Mouse (Mus musculus): ENCODE results near the gene Traf2.

Gene Traf2

DNA sequence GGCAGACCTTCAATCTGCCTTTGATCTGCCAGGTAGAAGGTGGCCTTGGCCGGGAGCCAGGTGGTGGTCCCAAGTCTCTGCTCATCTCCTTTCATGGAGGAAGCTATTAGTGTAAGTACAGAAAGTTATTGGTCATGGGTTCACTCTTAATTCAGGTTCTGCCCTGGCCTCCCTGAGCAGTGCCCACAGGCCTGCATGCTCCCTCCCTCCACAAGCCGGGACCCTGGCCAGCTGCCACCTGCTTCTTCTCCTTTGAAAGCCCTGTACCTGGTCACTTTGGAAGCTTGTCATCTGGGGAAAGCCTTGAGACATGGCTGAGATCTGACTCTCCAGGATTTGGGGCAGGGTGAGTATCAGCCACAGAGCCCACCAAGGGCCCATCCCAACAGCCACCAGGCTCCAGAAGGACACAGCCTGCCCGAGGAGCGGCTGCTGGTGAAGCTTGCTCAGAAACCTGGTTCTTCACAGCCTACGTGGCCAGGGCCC, 53.2 kb downstream of the Traf2 start, which contains the start of gene Lcn12:
TSS of gene Lcn12 (minus strand) at position 436 of the 486 bp plus-strand sequence.
- no peak for DNase-seq (ENCODE audit: low spot score)

- no peak for DNase-seq (ENCODE audit: low spot score)
These were observed 53.8 kb downstream of the Traf2 start for GRCm38 (mm10) chr2:25492988-25493387.

DNA sequence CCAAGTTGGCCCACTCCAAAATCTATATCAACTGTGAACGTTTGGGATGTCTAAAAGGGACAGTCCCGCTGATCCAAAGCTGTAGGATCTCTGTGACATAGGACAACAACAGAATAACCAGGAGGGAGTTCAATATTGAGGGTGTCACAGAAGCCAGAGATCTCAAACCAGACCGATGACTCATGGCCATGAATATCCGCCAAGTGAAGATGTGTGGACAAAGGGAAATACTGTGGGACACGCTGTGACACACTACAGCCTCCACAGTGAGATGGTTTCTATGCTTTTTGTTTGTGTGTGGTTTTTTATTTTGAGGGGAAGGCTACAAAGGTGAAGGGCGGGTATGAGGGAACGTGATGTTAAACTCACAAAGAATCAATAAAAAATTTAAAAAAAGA, 58.1 kb downstream of the Traf2 start:
- no peak for DNase-seq (ENCODE audit: low spot score)

- no peak for DNase-seq (ENCODE audit: low spot score)
These were observed 58.6 kb downstream of the Traf2 start for GRCm38 (mm10) chr2:25487965-25488670.

GRCm38 (mm10) chr2:25484901-25485647, 61.7 kb downstream of the Traf2 start:
- no peak for DNase-seq (ENCODE audit: low spot score)

- DNase-seq (ENCODE audit: low spot score): peak; percentile 74
These were observed 63.8 kb downstream of the Traf2 start for GRCm38 (mm10) chr2:25482969-25483368.

GRCm38 (mm10) chr2:25480541-25480940, 66.2 kb downstream of the Traf2 start:
- no peak for DNase-seq (ENCODE audit: low spot score)

DNA sequence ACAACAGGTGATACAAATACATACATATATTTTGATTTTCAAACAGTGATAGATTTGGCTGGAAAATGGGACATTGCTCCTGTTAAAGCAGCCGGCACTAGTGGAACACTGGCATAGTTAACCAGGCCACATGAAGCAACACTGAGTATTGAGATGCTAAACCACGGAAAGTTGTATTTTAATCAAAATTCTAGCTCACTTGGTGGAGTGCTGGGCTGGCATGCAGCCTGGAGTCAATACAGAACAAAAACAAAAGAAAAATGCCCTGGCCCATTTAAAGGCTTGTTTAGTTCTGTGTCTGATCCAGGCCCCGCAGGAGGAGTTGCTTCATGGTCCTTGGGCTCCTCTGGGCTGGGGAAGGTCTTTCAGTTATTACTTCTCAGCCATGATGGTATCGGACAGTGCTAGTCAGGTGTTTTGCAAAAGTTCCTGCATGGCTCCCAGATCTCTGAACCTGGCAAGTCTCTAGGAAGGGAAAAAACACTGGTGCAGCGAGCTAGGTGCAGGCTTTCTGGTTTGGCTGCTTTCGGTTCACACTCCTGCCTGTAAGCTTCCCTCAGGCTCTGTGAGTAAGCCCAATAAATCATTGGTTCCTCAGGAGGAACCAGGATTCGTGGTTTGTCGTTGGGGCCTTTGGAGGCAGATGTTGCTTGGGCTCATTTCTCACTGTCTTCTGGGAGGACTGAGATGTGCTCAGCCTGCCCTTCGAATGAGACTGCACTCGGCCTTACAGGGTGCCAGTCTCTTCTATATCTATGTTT, 67.0 kb downstream of the Traf2 start:
- DNase-seq (ENCODE audit: low spot score): no peak

DNA sequence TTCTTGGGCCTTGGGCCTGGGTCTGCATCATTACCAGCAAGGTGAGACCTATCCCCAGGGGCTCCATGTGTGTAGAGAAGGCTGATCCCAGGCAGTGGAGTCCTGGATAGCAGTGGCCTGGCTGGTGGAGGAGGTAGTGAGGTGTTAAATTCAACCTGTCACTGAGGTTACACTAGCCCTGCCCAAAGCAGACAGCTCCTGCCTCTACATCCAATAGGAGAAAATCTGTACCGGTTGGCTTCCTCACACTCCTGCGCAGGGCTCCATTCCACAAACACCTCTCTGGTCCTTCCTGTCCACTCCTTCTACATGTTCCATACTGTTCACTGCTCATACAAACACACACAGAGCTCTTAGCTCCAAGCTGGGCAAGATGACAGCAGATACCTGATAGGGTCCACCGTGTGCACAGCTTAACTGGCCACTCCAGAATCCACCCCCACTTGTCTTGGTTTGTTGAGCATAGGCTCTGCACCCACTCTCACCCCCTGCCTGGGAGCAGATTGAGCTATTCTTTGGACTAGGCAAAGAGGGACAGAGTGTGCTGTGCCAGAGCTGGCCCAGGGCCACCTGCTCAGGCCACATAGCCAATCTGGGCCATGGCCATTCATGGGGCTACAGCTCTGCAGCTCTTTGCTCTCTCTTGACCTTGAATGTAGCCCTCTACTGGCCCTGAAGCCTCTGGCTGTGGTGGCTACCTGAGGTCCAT, 68.6 kb downstream of the Traf2 start:
- no peak for DNase-seq (ENCODE audit: low spot score)

- no peak for DNase-seq (ENCODE audit: low spot score)
These were observed 69.2 kb downstream of the Traf2 start for GRCm38 (mm10) chr2:25477541-25477940.

GRCm38 (mm10) chr2:25472550-25472949, 74.2 kb downstream of the Traf2 start:
- DNase-seq (ENCODE audit: low spot score): no peak

DNA sequence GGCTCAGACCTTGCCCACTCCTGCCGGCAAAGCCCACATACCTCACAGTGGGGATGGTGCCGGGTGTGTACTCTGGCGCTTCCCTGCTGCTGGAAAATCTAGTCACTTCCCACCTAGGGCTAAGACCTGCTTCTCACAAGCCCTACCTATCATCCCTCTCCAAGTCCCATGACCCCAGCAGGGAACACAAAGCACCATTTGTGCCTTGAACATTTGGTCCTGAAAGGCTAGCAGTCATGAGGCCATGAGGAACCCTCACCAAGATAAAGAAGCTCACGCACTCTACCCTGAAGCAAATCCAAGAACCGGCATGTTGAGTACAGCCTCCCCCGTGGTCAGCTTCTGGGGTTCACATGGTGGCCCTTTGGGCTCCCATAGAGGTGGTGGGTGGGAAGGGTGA, 76.8 kb downstream of the Traf2 start, which contains the start of gene Ptgds:
TSS of gene Ptgds (minus strand) at position 78 of the 400 bp plus-strand sequence.
- DNase-seq (ENCODE audit: low spot score): no peak

- no peak for DNase-seq (ENCODE audit: low spot score)
These were observed 77.5 kb downstream of the Traf2 start for GRCm38 (mm10) chr2:25468962-25469915.

All from retina, embryonic 14.5 days (tissue).